Mouse (Mus musculus): Measurements from ENCODE around the gene Wnt9a. TPM values are rescaled to one million over a fixed set of nuclear protein-coding genes. Genes with fewer than 3 reads are reported as not detected.
A peak's percentile ranks its signal among the peaks of the same experiment; 100 is the strongest.

Gene Wnt9a
- polyA plus RNA-seq (2015; fragmentation: Nextera tagmentation; extraction: Ambion mirVana) = 1.9 and 2.9 TPM in 2 replicates

GRCm38 (mm10) chr11:59306461-59307421 lies at the start of gene Wnt9a:
Gene Wnt9a, plus strand, starts transcription at chr11:59306928.
- H3K4me2 ChIP-seq (replicated peaks) = peak within 1 kb of the TSS; percentile 94
- WGBS = under 1% methylated on average over 124 of the region's 128 CpGs
- H3K4me3 ChIP-seq = peak within 1 kb of the TSS; percentile 54
- no peaks in the 10 kb centered on the region for H3K9me3 ChIP-seq
- no peaks in the 10 kb centered on the region for H3K36me3 ChIP-seq
- peak within 1 kb of the TSS; percentile 50 for H3K9ac ChIP-seq (replicated peaks)
- 0 out of 2 replicates have a peak, but pooled peaks have one; percentile 18 for ATAC-seq (replicated peaks)
- H3K27me3 ChIP-seq = peaks cover 60% of the 10 kb centered on the region
- H3K4me1 ChIP-seq = peaks cover 47% of the 10 kb centered on the region
- H3K27ac ChIP-seq (replicated peaks) = no peak within 1 kb of the TSS

GRCm38 (mm10) chr11:59259647-59260046 lies 47.1 kb upstream of the Wnt9a start:
- Histone ChIP-seq H3K27me3 (peaks cover 3% of the 10 kb centered on the region; the same call in 1 of the 2 replicates), H3K36me3 (no peaks in the 10 kb centered on the region), H3K4me2 (replicated peaks) (no peak overlapping the region), H3K9me3 (no peaks in the 10 kb centered on the region), H3K27ac (replicated peaks) (no peak overlapping the region), H3K9ac (replicated peaks) (no peak overlapping the region), H3K4me1 (peaks cover 12% of the 10 kb centered on the region), H3K4me3 (no peak overlapping the region)
- WGBS = 88% methylated on average over 7 of the region's 7 CpGs
- no peak for ATAC-seq (replicated peaks)

GRCm38 (mm10) chr11:59260706-59261493 lies 45.8 kb upstream of the Wnt9a start:
- Histone ChIP-seq H3K4me1 (peaks cover 13% of the 10 kb centered on the region), H3K4me3 (no peak overlapping the region), H3K36me3 (no peaks in the 10 kb centered on the region), H3K9ac (replicated peaks) (no peak overlapping the region), H3K27me3 (peaks cover 8% of the 10 kb centered on the region), H3K27ac (replicated peaks) (no peak overlapping the region), H3K9me3 (no peaks in the 10 kb centered on the region), H3K4me2 (replicated peaks) (no peak overlapping the region)
- WGBS = 84% methylated on average over 10 of the region's 10 CpGs
- ATAC-seq (replicated peaks) = no peak

- no peak for ATAC-seq (replicated peaks)
- Histone ChIP-seq H3K4me1 (peaks cover 13% of the 10 kb centered on the region), H3K27me3 (peaks cover 19% of the 10 kb centered on the region), H3K36me3 (no peaks in the 10 kb centered on the region), H3K4me2 (replicated peaks) (no peak overlapping the region), H3K9me3 (no peaks in the 10 kb centered on the region), H3K9ac (replicated peaks) (no peak overlapping the region), H3K4me3 (no peak overlapping the region), H3K27ac (replicated peaks) (no peak overlapping the region)
Measured at GRCm38 (mm10) chr11:59262308-59262707, 44.4 kb upstream of the Wnt9a start.

- H3K27me3 ChIP-seq = peaks cover 19% of the 10 kb centered on the region
Measured at GRCm38 (mm10) chr11:59263870-59264563, 42.7 kb upstream of the Wnt9a start.

GRCm38 (mm10) chr11:59264593-59264992 lies 42.1 kb upstream of the Wnt9a start:
- peak overlapping the region; percentile 60 for H3K4me2 ChIP-seq (replicated peaks)
- peak overlapping the region; percentile 50 for H3K4me3 ChIP-seq
- 2% methylated on average over 8 of the region's 8 CpGs for WGBS
- peak overlapping the region; percentile 56 for H3K9ac ChIP-seq (replicated peaks)
- H3K27me3 ChIP-seq = peaks cover 19% of the 10 kb centered on the region
- peaks cover 13% of the 10 kb centered on the region for H3K4me1 ChIP-seq
- H3K36me3 ChIP-seq = no peaks in the 10 kb centered on the region
- ATAC-seq (replicated peaks) = no peak
- no peaks in the 10 kb centered on the region; the same call in 1 of the 2 replicates for H3K9me3 ChIP-seq
- H3K27ac ChIP-seq (replicated peaks) = no peak overlapping the region

More at GRCm38 (mm10) chr11:59263870-59264563, 42.7 kb upstream of the Wnt9a start:
- Histone ChIP-seq H3K4me3 (peak overlapping the region; percentile 50), H3K9ac (replicated peaks) (peak overlapping the region; percentile 56), H3K9me3 (no peaks in the 10 kb centered on the region; the same call in 1 of the 2 replicates), H3K4me1 (peaks cover 13% of the 10 kb centered on the region), H3K36me3 (no peaks in the 10 kb centered on the region), H3K4me2 (replicated peaks) (peak overlapping the region; percentile 60), H3K27ac (replicated peaks) (no peak overlapping the region)
- peak; percentile 95 for ATAC-seq (replicated peaks)
- under 1% methylated on average over 56 of the region's 56 CpGs for WGBS

- no peak overlapping the region for H3K9ac ChIP-seq (replicated peaks)
- H3K27ac ChIP-seq (replicated peaks) = no peak overlapping the region
- no peak overlapping the region for H3K4me2 ChIP-seq (replicated peaks)
- no peaks in the 10 kb centered on the region; the same call in 1 of the 2 replicates for H3K9me3 ChIP-seq
- ATAC-seq (replicated peaks) = no peak
- H3K27me3 ChIP-seq = peaks cover 19% of the 10 kb centered on the region
- no peaks in the 10 kb centered on the region for H3K36me3 ChIP-seq
- 57% methylated on average over 8 of the region's 8 CpGs for WGBS
- H3K4me1 ChIP-seq = peaks cover 13% of the 10 kb centered on the region
- no peak overlapping the region for H3K4me3 ChIP-seq
Measured at GRCm38 (mm10) chr11:59265154-59265813, 41.4 kb upstream of the Wnt9a start.

GRCm38 (mm10) chr11:59266727-59267126 lies 40.0 kb upstream of the Wnt9a start:
- Histone ChIP-seq H3K4me1 (peaks cover 13% of the 10 kb centered on the region), H3K4me3 (no peak overlapping the region), H3K27me3 (peaks cover 19% of the 10 kb centered on the region), H3K9me3 (no peaks in the 10 kb centered on the region; the same call in 1 of the 2 replicates), H3K27ac (replicated peaks) (no peak overlapping the region), H3K9ac (replicated peaks) (no peak overlapping the region), H3K4me2 (replicated peaks) (no peak overlapping the region), H3K36me3 (no peaks in the 10 kb centered on the region)
- ATAC-seq (replicated peaks) = no peak
- WGBS = 22% methylated on average over 6 of the region's 6 CpGs

- Histone ChIP-seq H3K9me3 (no peaks in the 10 kb centered on the region), H3K4me2 (replicated peaks) (no peak overlapping the region), H3K4me1 (no peaks in the 10 kb centered on the region), H3K27ac (replicated peaks) (no peak overlapping the region), H3K27me3 (no peaks in the 10 kb centered on the region), H3K36me3 (no peaks in the 10 kb centered on the region), H3K9ac (replicated peaks) (no peak overlapping the region), H3K4me3 (no peak overlapping the region)
- 65% methylated on average over 3 of the region's 3 CpGs for WGBS
- no peak for ATAC-seq (replicated peaks)
Measured at GRCm38 (mm10) chr11:59274184-59274583, 32.5 kb upstream of the Wnt9a start.

- ATAC-seq (replicated peaks) = no peak
- H3K27me3 ChIP-seq = no peaks in the 10 kb centered on the region
- H3K9ac ChIP-seq (replicated peaks) = no peak overlapping the region
- no peak overlapping the region for H3K4me2 ChIP-seq (replicated peaks)
- 37% methylated on average over 2 of the region's 2 CpGs for WGBS
- no peaks in the 10 kb centered on the region for H3K9me3 ChIP-seq
- no peaks in the 10 kb centered on the region for H3K36me3 ChIP-seq
- H3K27ac ChIP-seq (replicated peaks) = no peak overlapping the region
- H3K4me1 ChIP-seq = no peaks in the 10 kb centered on the region
- no peak overlapping the region for H3K4me3 ChIP-seq
Measured at GRCm38 (mm10) chr11:59276877-59277276, 29.9 kb upstream of the Wnt9a start.

GRCm38 (mm10) chr11:59278047-59278446 lies 28.7 kb upstream of the Wnt9a start:
- ATAC-seq (replicated peaks) = no peak
- Histone ChIP-seq H3K36me3 (no peaks in the 10 kb centered on the region), H3K4me3 (no peak overlapping the region), H3K9ac (replicated peaks) (no peak overlapping the region), H3K4me1 (peaks cover 3% of the 10 kb centered on the region), H3K27me3 (no peaks in the 10 kb centered on the region), H3K27ac (replicated peaks) (no peak overlapping the region), H3K9me3 (no peaks in the 10 kb centered on the region), H3K4me2 (replicated peaks) (no peak overlapping the region)
- 65% methylated on average over 4 of the region's 4 CpGs for WGBS
